19 mouse cellular contexts compared by ENCODE assay signal in genomic region chr11:25321494-25321893, GRCm38 (mm10).
A peak's percentile ranks its signal among the peaks of the same experiment; 100 is the strongest.
DNase-seq lines count a peak whose midpoint lies in the region; ATAC-seq and TF ChIP-seq lines count a peak whose summit lies in the region.
"Had no signal": no experiment of that assay in that cellular context is flagged by ENCODE, and none has a peak within 500 bp of the region (broad histone marks: within the 10 kb centered on the region; RNA-seq: fewer than 3 reads in every experiment).

No protein-coding gene starts in this region.

- H3K4me2 ChIP-seq in CH12.LX (ENCODE audit: insufficient read depth, low read depth, poor library complexity, severe bottlenecking), result no peak overlapping the region
- H3K4me2 ChIP-seq in intestine, embryonic 15.5 days (replicated peaks), result no peak overlapping the region

- no peaks in the 10 kb centered on the region for H3K79me2 ChIP-seq in CH12.LX (replicated peaks; ENCODE audit: control insufficient read depth, extremely low read depth, insufficient read depth, poor library complexity, severe bottlenecking)

- no peak for TF ChIP-seq EP300 in CH12.LX (IDR thresholded peaks at IDR 0.05; ENCODE audit: low read length)

- dilution Hi-C loops in CH12.LX (cut with MboI; ENCODE audit: extremely low pct_ligation_motif_present, extremely low pct_unique_long_range_greater_than_20kb, low sequenced_read_pairs), result no loop called here

- no peaks in the 10 kb centered on the region for H3K27me3 ChIP-seq in CH12.LX (replicated peaks)
- no peaks in the 10 kb centered on the region for H3K27me3 ChIP-seq in splenic B cell, adult 2 months (ENCODE audit: control insufficient read depth, insufficient read depth, low read length, poor library complexity, severe bottlenecking)
- H3K27me3 ChIP-seq in intestine, embryonic 15.5 days (replicated peaks), result no peaks in the 10 kb centered on the region

- DNase-seq in CH12.LX (ENCODE audit: extremely low read depth), result peak; percentile 61
- DNase-seq in splenic B cell, adult 2 months (ENCODE audit: low read depth, low spot score), result peak; percentile 11
- no peak for DNase-seq in frontal cortex, adult 2 months (ENCODE audit: extremely low spot score in 1 of 2, low spot score in 1 of 2)
- DNase-seq: adrenal gland, adult 2 months; adrenal gland, adult 8-10 months; adrenal gland, postnatal 10 days; adrenal gland, postnatal 14 days; adrenal gland, postnatal 25 days; adrenal gland, postnatal 36 days; B cell, adult 2 months; cerebellum, adult 11 months; cerebellum, adult 11-12 months; cerebellum, adult 18-20 months; cerebellum, adult 2 months had no signal

- H3K27ac ChIP-seq in CH12.LX (ENCODE audit: insufficient read depth, low read depth), result no peak overlapping the region
- H3K27ac ChIP-seq in intestine, embryonic 15.5 days, result no peak overlapping the region

- TF ChIP-seq RAD21 in CH12.LX (IDR thresholded peaks at IDR 0.05; ENCODE audit: low read depth, low read length), result no peak

- no peaks in the 10 kb centered on the region for H3K9me3 ChIP-seq in CH12.LX (replicated peaks; ENCODE audit: low read length)
- H3K9me3 ChIP-seq in intestine, embryonic 15.5 days, result no peaks in the 10 kb centered on the region
- H3K9me3 ChIP-seq: G1E had no signal

- WGBS in intestine, embryonic 15.5 days, result 82% methylated on average over 4 of the region's 4 CpGs

- no peaks in the 10 kb centered on the region for H3K36me3 ChIP-seq in CH12.LX (replicated peaks in 1 of 2; ENCODE audit: control insufficient read depth in 1 of 2, insufficient read depth in 1 of 2, low read length in 1 of 2)
- no peaks in the 10 kb centered on the region for H3K36me3 ChIP-seq in splenic B cell, adult 2 months (ENCODE audit: control insufficient read depth, insufficient read depth, low read length, poor library complexity, severe bottlenecking)
- H3K36me3 ChIP-seq in intestine, embryonic 15.5 days, result no peaks in the 10 kb centered on the region
- H3K36me3 ChIP-seq: G1E had no signal

- no peak for TF ChIP-seq POLR2A in CH12.LX (IDR thresholded peaks at IDR 0.05; ENCODE audit: low read depth, low read length)

- no peak overlapping the region for H3K9ac ChIP-seq in CH12.LX (ENCODE audit: insufficient read depth, low read depth)
- H3K9ac ChIP-seq in intestine, embryonic 15.5 days, result no peak overlapping the region

- no peak for TF ChIP-seq CTCF in CH12.LX (conservative IDR thresholded peaks at IDR 0.05 in 1 of 2, IDR thresholded peaks at IDR 0.05 in 1 of 2; ENCODE audit: low read depth in 2 of 2, low read length in 2 of 2)

- H3K4me1 ChIP-seq in CH12.LX (ENCODE audit: control insufficient read depth in 1 of 2, insufficient read depth in 2 of 2), result peaks cover 0 to 8% of the 10 kb centered on the region in 2 experiments; a peak in 2 of 4 replicates
- no peaks in the 10 kb centered on the region for H3K4me1 ChIP-seq in intestine, embryonic 15.5 days (replicated peaks)

- no peak overlapping the region for H3K4me3 ChIP-seq in CH12.LX (replicated peaks in 1 of 3; ENCODE audit: low read depth in 2 of 3, low read length in 2 of 3, poor library complexity in 1 of 3)
- H3K4me3 ChIP-seq in intestine, embryonic 15.5 days (replicated peaks), result no peak overlapping the region

- no peak for ATAC-seq in intestine, embryonic 15.5 days
- ATAC-seq: activated CD4-positive, CD25-positive, alpha-beta regulatory T cell, adult 4 months; CD4-positive, CD25-positive, alpha-beta regulatory T cell, adult 4 months; Patski had no signal

- in situ Hi-C loops in CH12.LX (cut with MboI; ENCODE audit: low pct_ligation_motif_present, low pct_unique_long_range_greater_than_20kb, low sequenced_read_pairs), result loop anchor here (25.0 kb wide), 1 partner anchor 1259 kb away; no protein-coding TSS in a partner anchor

TF ChIP-seq in CH12.LX, 34 proteins besides CTCF, POLR2A, EP300 and RAD21:
- TF ChIP-seq CHD2 (IDR thresholded peaks at IDR 0.05; ENCODE audit: low read length) (peak; percentile 82; the same call in 1 of the 2 replicates), E2F4 (IDR thresholded peaks at IDR 0.05; ENCODE audit: insufficient replicate concordance, low read depth, low read length) (no peak), SIN3A (IDR thresholded peaks at IDR 0.05; ENCODE audit: low read length) (no peak)

Comparison
In these comparisons a context has a peak if more than half of its experiments do, and no peak if none do; other contexts are left out.
1. DNase-seq: peak in CH12.LX (single experiment) and splenic B cell, adult 2 months (single experiment); none in frontal cortex, adult 2 months (0 of 2).